Mouse (Mus musculus): Measurements from ENCODE around the gene Ikzf1. TPM values are rescaled to one million over a fixed set of nuclear protein-coding genes. Genes with fewer than 3 reads are reported as not detected.

Ikzf1 gene
- total and polyA plus RNA-seq, 2 experiments, result 1.2 to 3.3 TPM

- 0 out of 2 replicates have a peak, but pooled peaks have one; percentile 23 for TF ChIP-seq CTCF (IDR thresholded peaks at IDR 0.05; ENCODE audit: low read depth, low read length)
- TF ChIP-seq POLR2A (IDR thresholded peaks at IDR 0.05; ENCODE audit: extremely low read depth, insufficient read depth, low read length), result no peak
- peaks cover 6% of the 10 kb centered on the region for H3K36me3 ChIP-seq (ENCODE audit: control insufficient read depth, insufficient read depth, low read length)
- DNase-seq (ENCODE audit: extremely low read depth, low read depth, low spot score), result peak; percentile 76
- peak within 1 kb of the TSS; percentile 80 for H3K9ac ChIP-seq (ENCODE audit: low read depth, low read length)
- H3K4me3 ChIP-seq (ENCODE audit: insufficient read depth, low read depth, low read length), result peak within 1 kb of the TSS; percentile 74
- H3K4me1 ChIP-seq (ENCODE audit: control insufficient read depth, insufficient read depth, low read length), result peaks cover 2% of the 10 kb centered on the region; the same call in 1 of the 2 replicates
- H3K27ac ChIP-seq (replicated peaks; ENCODE audit: insufficient read depth, low read depth, low read length), result peak within 1 kb of the TSS; percentile 56
- WGBS, result under 1% methylated on average over 53 of the region's 53 CpGs
- H3K27me3 ChIP-seq (ENCODE audit: control insufficient read depth, insufficient read depth, low read length), result no peaks in the 10 kb centered on the region
- H3K79me2 ChIP-seq (ENCODE audit: control insufficient read depth, insufficient read depth, low read length), result no peaks in the 10 kb centered on the region
Observed at GRCm38 (mm10) chr11:11808820-11809403, 124.1 kb downstream of the Ikzf1 start, which contains the start of gene Fignl1. Gene Fignl1 (minus strand): TSS chr11:11808962.

- peak overlapping the region; percentile 70 for H3K9ac ChIP-seq (ENCODE audit: low read depth, low read length)
- H3K4me1 ChIP-seq (ENCODE audit: control insufficient read depth, insufficient read depth, low read length), result peaks cover 2% of the 10 kb centered on the region; the same call in 1 of the 2 replicates
- DNase-seq (ENCODE audit: extremely low read depth, low read depth, low spot score), result no peak
- WGBS, result 13% methylated on average over 11 of the region's 11 CpGs
- H3K4me3 ChIP-seq (ENCODE audit: insufficient read depth, low read depth, low read length), result peak overlapping the region; percentile 63
- peaks cover 11% of the 10 kb centered on the region for H3K36me3 ChIP-seq (ENCODE audit: control insufficient read depth, insufficient read depth, low read length)
- H3K79me2 ChIP-seq (ENCODE audit: control insufficient read depth, insufficient read depth, low read length), result no peaks in the 10 kb centered on the region
- peak overlapping the region; percentile 56 for H3K27ac ChIP-seq (replicated peaks; ENCODE audit: insufficient read depth, low read depth, low read length)
- TF ChIP-seq POLR2A (IDR thresholded peaks at IDR 0.05; ENCODE audit: extremely low read depth, insufficient read depth, low read length), result no peak
- TF ChIP-seq CTCF (IDR thresholded peaks at IDR 0.05; ENCODE audit: low read depth, low read length), result no peak
- H3K27me3 ChIP-seq (ENCODE audit: control insufficient read depth, insufficient read depth, low read length), result no peaks in the 10 kb centered on the region
Observed at GRCm38 (mm10) chr11:11809404-11810175, 124.8 kb downstream of the Ikzf1 start.

- H3K4me1 ChIP-seq (ENCODE audit: control insufficient read depth, insufficient read depth, low read length), result peaks cover 2% of the 10 kb centered on the region; the same call in 1 of the 2 replicates
- no peak for TF ChIP-seq POLR2A (IDR thresholded peaks at IDR 0.05; ENCODE audit: extremely low read depth, insufficient read depth, low read length)
- peak; percentile 87 for TF ChIP-seq CTCF (IDR thresholded peaks at IDR 0.05; ENCODE audit: low read depth, low read length)
- H3K4me3 ChIP-seq (ENCODE audit: insufficient read depth, low read depth, low read length), result no peak overlapping the region
- H3K27ac ChIP-seq (replicated peaks; ENCODE audit: insufficient read depth, low read depth, low read length), result no peak overlapping the region
- no peaks in the 10 kb centered on the region for H3K79me2 ChIP-seq (ENCODE audit: control insufficient read depth, insufficient read depth, low read length)
- WGBS, result 27% methylated on average over 9 of the region's 9 CpGs
- H3K36me3 ChIP-seq (ENCODE audit: control insufficient read depth, insufficient read depth, low read length), result peaks cover 22% of the 10 kb centered on the region
- no peaks in the 10 kb centered on the region for H3K27me3 ChIP-seq (ENCODE audit: control insufficient read depth, insufficient read depth, low read length)
- peak; percentile 58 for DNase-seq (ENCODE audit: extremely low read depth, low read depth, low spot score)
- H3K9ac ChIP-seq (ENCODE audit: low read depth, low read length), result no peak overlapping the region
Observed at GRCm38 (mm10) chr11:11811906-11812480, 127.2 kb downstream of the Ikzf1 start.

- no peaks in the 10 kb centered on the region for H3K79me2 ChIP-seq (ENCODE audit: control insufficient read depth, insufficient read depth, low read length)
- H3K27ac ChIP-seq (replicated peaks; ENCODE audit: insufficient read depth, low read depth, low read length), result no peak overlapping the region
- peaks cover 37% of the 10 kb centered on the region for H3K36me3 ChIP-seq (ENCODE audit: control insufficient read depth, insufficient read depth, low read length)
- H3K4me3 ChIP-seq (ENCODE audit: insufficient read depth, low read depth, low read length), result no peak overlapping the region
- TF ChIP-seq POLR2A (IDR thresholded peaks at IDR 0.05; ENCODE audit: extremely low read depth, insufficient read depth, low read length), result no peak
- TF ChIP-seq CTCF (IDR thresholded peaks at IDR 0.05; ENCODE audit: low read depth, low read length), result no peak
- WGBS, result 88% methylated on average over 3 of the region's 3 CpGs
- H3K27me3 ChIP-seq (ENCODE audit: control insufficient read depth, insufficient read depth, low read length), result no peaks in the 10 kb centered on the region
- H3K9ac ChIP-seq (ENCODE audit: low read depth, low read length), result no peak overlapping the region
- no peaks in the 10 kb centered on the region for H3K4me1 ChIP-seq (ENCODE audit: control insufficient read depth, insufficient read depth, low read length)
- no peak for DNase-seq (ENCODE audit: extremely low read depth, low read depth, low spot score)
Observed at GRCm38 (mm10) chr11:11815737-11816136, 130.9 kb downstream of the Ikzf1 start.

GRCm38 (mm10) chr11:11818797-11819196 is 134.0 kb downstream of the Ikzf1 start:
- TF ChIP-seq POLR2A (IDR thresholded peaks at IDR 0.05; ENCODE audit: extremely low read depth, insufficient read depth, low read length) (no peak), CTCF (IDR thresholded peaks at IDR 0.05; ENCODE audit: low read depth, low read length) (no peak)
- Histone ChIP-seq H3K79me2 (ENCODE audit: control insufficient read depth, insufficient read depth, low read length) (no peaks in the 10 kb centered on the region), H3K4me1 (ENCODE audit: control insufficient read depth, insufficient read depth, low read length) (no peaks in the 10 kb centered on the region), H3K4me3 (ENCODE audit: insufficient read depth, low read depth, low read length) (no peak overlapping the region), H3K36me3 (ENCODE audit: control insufficient read depth, insufficient read depth, low read length) (peaks cover 49% of the 10 kb centered on the region), H3K27ac (replicated peaks; ENCODE audit: insufficient read depth, low read depth, low read length) (no peak overlapping the region), H3K9ac (ENCODE audit: low read depth, low read length) (no peak overlapping the region), H3K27me3 (ENCODE audit: control insufficient read depth, insufficient read depth, low read length) (no peaks in the 10 kb centered on the region)
- DNase-seq (ENCODE audit: extremely low read depth, low read depth, low spot score), result peak; percentile 94
- WGBS, result 30% methylated on average over 6 of the region's 6 CpGs

Data from liver, adult 2 months (tissue).